ENCODE assay signal across 11 mouse cellular contexts in genomic region chr4:24556116-24556820, GRCm38 (mm10).
DNase-seq lines count a peak whose midpoint lies in the region; ATAC-seq and TF ChIP-seq lines count a peak whose summit lies in the region.
"Had no signal": no experiment of that assay in that cellular context is flagged by ENCODE, and none has a peak within 500 bp of the region (broad histone marks: within the 10 kb centered on the region; RNA-seq: fewer than 3 reads in every experiment).

No protein-coding gene starts in this region.

- 66% methylated on average over 6 of the region's 6 CpGs for WGBS in hindbrain, embryonic 13.5 days
- WGBS in hindbrain, embryonic 12.5 days, result 70% methylated on average over 6 of the region's 6 CpGs
- 50% methylated on average over 6 of the region's 6 CpGs for WGBS in hindbrain, postnatal 0 days
- 17% methylated on average over 6 of the region's 6 CpGs for WGBS in midbrain, embryonic 16.5 days
- 47% methylated on average over 6 of the region's 6 CpGs for WGBS in kidney, adult 2 months

- no peaks in the 10 kb centered on the region for H3K9me3 ChIP-seq in hindbrain, embryonic 13.5 days
- no peaks in the 10 kb centered on the region for H3K9me3 ChIP-seq in hindbrain, embryonic 12.5 days (replicated peaks)
- H3K9me3 ChIP-seq in hindbrain, postnatal 0 days (ENCODE audit: low read length), result no peaks in the 10 kb centered on the region
- no peaks in the 10 kb centered on the region for H3K9me3 ChIP-seq in midbrain, embryonic 16.5 days (replicated peaks; ENCODE audit: control insufficient read depth, low read length, poor library complexity, severe bottlenecking)
- H3K9me3 ChIP-seq: heart, embryonic 10.5 days; neural tube, embryonic 13.5 days had no signal

- TF ChIP-seq POLR2A in kidney, adult 2 months (IDR thresholded peaks at IDR 0.05; ENCODE audit: low read depth, low read length), result no peak

- no peak overlapping the region for H3K4me2 ChIP-seq in hindbrain, embryonic 13.5 days
- no peak overlapping the region for H3K4me2 ChIP-seq in hindbrain, embryonic 12.5 days (replicated peaks)
- no peak overlapping the region for H3K4me2 ChIP-seq in hindbrain, postnatal 0 days (ENCODE audit: low read depth, low read length)
- H3K4me2 ChIP-seq in midbrain, embryonic 16.5 days (ENCODE audit: low read length), result no peak overlapping the region
- H3K4me2 ChIP-seq: neural tube, embryonic 13.5 days had no signal

- H3K4me3 ChIP-seq in hindbrain, embryonic 13.5 days, result no peak overlapping the region
- no peak overlapping the region for H3K4me3 ChIP-seq in hindbrain, embryonic 12.5 days
- no peak overlapping the region for H3K4me3 ChIP-seq in hindbrain, postnatal 0 days (ENCODE audit: low read length)
- H3K4me3 ChIP-seq in midbrain, embryonic 16.5 days (ENCODE audit: low read depth, low read length), result no peak overlapping the region
- no peak overlapping the region for H3K4me3 ChIP-seq in kidney, adult 2 months (ENCODE audit: insufficient read depth, low read depth, low read length)
- H3K4me3 ChIP-seq: heart, embryonic 10.5 days; neural tube, embryonic 13.5 days had no signal

- ATAC-seq in hindbrain, embryonic 13.5 days (ENCODE audit: low FRiP score), result no peak
- no peak for ATAC-seq in hindbrain, embryonic 12.5 days (ENCODE audit: low FRiP score)
- no peak for ATAC-seq in hindbrain, postnatal 0 days
- peak; percentile 80 for ATAC-seq in midbrain, embryonic 16.5 days

- H3K9ac ChIP-seq in hindbrain, embryonic 13.5 days, result no peak overlapping the region
- H3K9ac ChIP-seq in hindbrain, embryonic 12.5 days, result no peak overlapping the region
- no peak overlapping the region for H3K9ac ChIP-seq in hindbrain, postnatal 0 days (replicated peaks; ENCODE audit: low read length)
- H3K9ac ChIP-seq in midbrain, embryonic 16.5 days (ENCODE audit: low read depth, low read length), result no peak overlapping the region
- H3K9ac ChIP-seq: neural tube, embryonic 13.5 days had no signal

- peak; percentile 22 for DNase-seq in MEL-GATA-1-ER (ENCODE audit: extremely low read depth, low read depth)
- peak; percentile 49 for DNase-seq in hindbrain, postnatal 0 days (ENCODE audit: low spot score)
- no peak for DNase-seq in kidney, adult 2 months
- DNase-seq in cerebellum, adult 18-20 months, result no peak
- DNase-seq in kidney, adult 8-10 months, result no peak
- DNase-seq: lung, postnatal 10 days had no signal

- 0 out of 2 replicates have a peak overlapping the region, but pooled peaks have one; percentile 23 for H3K27ac ChIP-seq in hindbrain, embryonic 13.5 days
- no peak overlapping the region for H3K27ac ChIP-seq in hindbrain, embryonic 12.5 days
- no peak overlapping the region for H3K27ac ChIP-seq in hindbrain, postnatal 0 days
- H3K27ac ChIP-seq in midbrain, embryonic 16.5 days (ENCODE audit: low read length), result 0 out of 2 replicates have a peak overlapping the region, but pooled peaks have one; percentile 11
- H3K27ac ChIP-seq in kidney, adult 2 months (ENCODE audit: insufficient read depth, low read depth, low read length), result no peak overlapping the region
- H3K27ac ChIP-seq: heart, embryonic 10.5 days; neural tube, embryonic 13.5 days had no signal

- no peak for TF ChIP-seq CTCF in hindbrain, postnatal 0 days (IDR thresholded peaks at IDR 0.05; ENCODE audit: low read depth)
- TF ChIP-seq CTCF in kidney, adult 2 months (conservative IDR thresholded peaks at IDR 0.05; ENCODE audit: insufficient read depth, insufficient read length, low read depth, low read length), result no peak

- H3K27me3 ChIP-seq in hindbrain, embryonic 13.5 days, result no peaks in the 10 kb centered on the region
- no peaks in the 10 kb centered on the region for H3K27me3 ChIP-seq in hindbrain, embryonic 12.5 days
- H3K27me3 ChIP-seq in hindbrain, postnatal 0 days (ENCODE audit: insufficient read depth, low read length), result no peaks in the 10 kb centered on the region
- H3K27me3 ChIP-seq in midbrain, embryonic 16.5 days (ENCODE audit: control insufficient read depth, insufficient read depth, low read depth, low read length), result no peaks in the 10 kb centered on the region
- H3K27me3 ChIP-seq in kidney, adult 2 months (replicated peaks; ENCODE audit: control insufficient read depth, insufficient read depth, low read length), result no peaks in the 10 kb centered on the region
- H3K27me3 ChIP-seq: neural tube, embryonic 13.5 days had no signal

- no peaks in the 10 kb centered on the region for H3K4me1 ChIP-seq in hindbrain, embryonic 13.5 days (replicated peaks)
- H3K4me1 ChIP-seq in hindbrain, embryonic 12.5 days, result no peaks in the 10 kb centered on the region
- no peaks in the 10 kb centered on the region for H3K4me1 ChIP-seq in hindbrain, postnatal 0 days (ENCODE audit: insufficient read depth, low read length)
- 0 out of 2 replicates have a peak, but pooled peaks cover 2% of the 10 kb centered on the region for H3K4me1 ChIP-seq in midbrain, embryonic 16.5 days (ENCODE audit: control insufficient read depth, insufficient read depth, low read length)
- H3K4me1 ChIP-seq in kidney, adult 2 months (ENCODE audit: control insufficient read depth, insufficient read depth, low read length), result no peaks in the 10 kb centered on the region
- H3K4me1 ChIP-seq: neural tube, embryonic 13.5 days had no signal

- H3K36me3 ChIP-seq in hindbrain, embryonic 13.5 days, result no peaks in the 10 kb centered on the region
- H3K36me3 ChIP-seq in hindbrain, embryonic 12.5 days, result no peaks in the 10 kb centered on the region
- H3K36me3 ChIP-seq in hindbrain, postnatal 0 days (ENCODE audit: insufficient read depth, low read length), result no peaks in the 10 kb centered on the region
- H3K36me3 ChIP-seq in midbrain, embryonic 16.5 days (ENCODE audit: control insufficient read depth, insufficient read depth, low read length), result no peaks in the 10 kb centered on the region
- no peaks in the 10 kb centered on the region for H3K36me3 ChIP-seq in kidney, adult 2 months (ENCODE audit: control insufficient read depth, insufficient read depth, low read length)
- H3K36me3 ChIP-seq: heart, embryonic 10.5 days; neural tube, embryonic 13.5 days had no signal

Comparison
In these comparisons a context has a peak if more than half of its experiments do, and no peak if none do; other contexts are left out.
1. H3K27ac ChIP-seq: peak in hindbrain, embryonic 13.5 days (single experiment) and midbrain, embryonic 16.5 days (single experiment); none in hindbrain, embryonic 12.5 days (single experiment), hindbrain, postnatal 0 days (single experiment) and kidney, adult 2 months (single experiment).
2. DNase-seq: peak in MEL-GATA-1-ER (single experiment) and hindbrain, postnatal 0 days (single experiment); none in kidney, adult 2 months (single experiment), cerebellum, adult 18-20 months (0 of 2) and kidney, adult 8-10 months (0 of 2).